Mouse (Mus musculus) gastrocnemius, adult 2 months (tissue): ENCODE data around the gene Podn. TPM values are rescaled to one million over a fixed set of nuclear protein-coding genes. Genes with fewer than 3 reads are reported as not detected.

ENCODE experiments used
- DNase-seq: peaks from one replicate; pipeline ENCODE4 v3.0.0; 2022
- H3K27ac ChIP-seq: fragments of 200-600 bp; 2 replicates; pipeline ENCODE4 v1.8.1; 2022; ENCODE audit warnings: mild to moderate bottlenecking
- H3K4me3 ChIP-seq: fragments of 200-600 bp; 2 replicates; pipeline ENCODE4 v1.8.1; 2022; ENCODE audit warnings: mild to moderate bottlenecking, moderate library complexity
- CTCF ChIP-seq: fragments of 200-600 bp; IDR thresholded peaks from 2 replicates; pipeline ENCODE4 v1.8.1; 2022; ENCODE audit warnings: antibody characterized with exemption, mild to moderate bottlenecking, moderate library complexity
- intact Hi-C: fragments of 180-260 bp; cut with DNase I; formaldehyde crosslinking; loops from one replicate; pipeline ENCODE4 v1.15.1; 2025
- total RNA-seq, 2 experiments: library from RNA; stranded (reverse); gene quantifications; 2 replicates each; pipeline ENCODE4 v1.2.3; 2021

Podn gene
- total RNA-seq, 2 experiments from 2014 or later = 7.2 to 8.3 TPM

- intact Hi-C loops = loop anchor here (10.0 kb wide), 1 partner anchor 147 kb away; the partner anchor contains the start of gene Cpt2
- TF ChIP-seq CTCF = no peak
These were observed 24.2 kb downstream of the Podn start for GRCm38 (mm10) chr4:108072086-108072485.

GRCm38 (mm10) chr4:108071235-108071901 is 24.9 kb downstream of the Podn start:
- Histone ChIP-seq H3K27ac (peak overlapping the region; percentile 86), H3K4me3 (peak overlapping the region; percentile 78)
- intact Hi-C loops = loop anchor here (10.0 kb wide), 1 partner anchor 147 kb away; the partner anchor contains the start of gene Cpt2
- no peak for TF ChIP-seq CTCF
- peak; percentile 98 for DNase-seq

More at GRCm38 (mm10) chr4:108072086-108072485, 24.2 kb downstream of the Podn start:
- no peak for DNase-seq
- Histone ChIP-seq H3K27ac (no peak overlapping the region), H3K4me3 (no peak overlapping the region)

DNA sequence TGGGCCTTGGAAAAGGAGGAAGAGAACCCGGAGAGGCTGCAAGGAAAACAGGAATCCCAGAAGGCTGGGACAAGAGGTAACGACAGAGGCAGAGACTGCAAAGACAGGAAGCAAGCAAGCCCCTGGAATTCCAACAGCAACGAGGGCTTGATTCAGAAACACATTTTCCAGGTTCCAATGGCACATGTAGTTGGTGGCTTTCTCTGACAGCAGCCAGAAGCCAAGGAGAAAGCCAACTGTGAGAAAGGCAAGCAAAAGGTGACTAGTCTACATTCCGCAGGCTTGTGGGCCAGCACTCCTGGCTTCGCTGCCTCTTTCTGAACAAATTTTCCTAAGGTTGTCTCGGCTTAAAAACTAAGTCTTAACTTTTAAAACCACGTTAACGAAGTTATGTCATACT is 25.5 kb downstream of the Podn start:
- H3K27ac ChIP-seq = peak overlapping the region; percentile 86
- no peak for TF ChIP-seq CTCF
- peak overlapping the region; percentile 78 for H3K4me3 ChIP-seq
- DNase-seq = no peak
- intact Hi-C loops = loop anchor here (10.0 kb wide), 1 partner anchor 146 kb away; the partner anchor contains the start of gene Cpt2

DNA sequence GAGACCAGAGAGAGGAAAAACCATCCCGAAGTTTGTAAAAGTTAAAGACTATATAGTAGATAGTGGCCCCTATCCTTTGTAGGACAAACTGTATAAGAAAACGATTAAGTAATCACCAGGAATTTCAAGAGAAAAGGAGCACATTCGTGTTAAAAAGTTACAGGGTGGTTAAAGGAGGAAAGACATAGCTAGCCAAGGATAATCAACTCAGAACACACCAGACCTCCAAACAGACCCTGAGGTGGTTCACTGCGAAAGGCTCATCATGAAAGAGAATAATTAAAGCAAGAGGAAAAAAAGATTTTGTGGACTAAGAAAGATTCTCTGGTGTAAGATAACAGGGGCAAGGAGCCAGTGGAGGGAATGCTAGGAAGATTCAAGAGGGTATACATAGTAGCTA is 26.0 kb downstream of the Podn start:
- intact Hi-C loops = loop anchor here (10.0 kb wide), 1 partner anchor 145 kb away; the partner anchor contains the start of gene Cpt2
- no peak for TF ChIP-seq CTCF
- no peak for DNase-seq
- Histone ChIP-seq H3K27ac (peak overlapping the region; percentile 86), H3K4me3 (peak overlapping the region; percentile 78)

- DNase-seq = no peak
- Histone ChIP-seq H3K27ac (peak overlapping the region; percentile 20; the same call in 1 of the 2 replicates), H3K4me3 (no peak overlapping the region)
- TF ChIP-seq CTCF = no peak
- intact Hi-C loops = no loop called here
These were observed 28.2 kb downstream of the Podn start for GRCm38 (mm10) chr4:108068081-108068480.

- TF ChIP-seq CTCF = no peak
- Histone ChIP-seq H3K4me3 (no peak overlapping the region), H3K27ac (peak overlapping the region; percentile 28; the same call in 1 of the 2 replicates)
- no peak for DNase-seq
- intact Hi-C loops = no loop called here
These were observed 29.0 kb downstream of the Podn start for GRCm38 (mm10) chr4:108067261-108067660.

DNA sequence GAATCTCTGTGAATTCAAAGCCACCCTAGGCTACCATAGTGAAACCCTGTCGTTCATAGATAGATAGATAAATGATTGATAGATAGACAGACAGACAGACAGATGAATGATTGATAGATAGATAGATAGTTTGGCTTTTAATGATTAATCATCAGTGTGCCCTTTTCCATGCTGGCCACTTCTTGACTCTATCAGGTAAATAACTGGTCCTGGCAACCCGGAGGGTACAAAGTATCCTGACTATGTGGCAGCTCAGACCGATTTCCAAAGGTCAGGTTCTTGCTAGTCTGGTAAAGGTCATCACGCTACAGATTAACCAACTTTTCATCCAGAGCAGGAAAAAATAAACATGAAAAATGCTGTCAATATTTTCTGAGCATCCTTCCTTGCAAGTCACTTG is 29.7 kb downstream of the Podn start:
- intact Hi-C loops = no loop called here
- 0 out of 2 replicates have a peak overlapping the region, but pooled peaks have one; percentile 10 for H3K27ac ChIP-seq

DNA sequence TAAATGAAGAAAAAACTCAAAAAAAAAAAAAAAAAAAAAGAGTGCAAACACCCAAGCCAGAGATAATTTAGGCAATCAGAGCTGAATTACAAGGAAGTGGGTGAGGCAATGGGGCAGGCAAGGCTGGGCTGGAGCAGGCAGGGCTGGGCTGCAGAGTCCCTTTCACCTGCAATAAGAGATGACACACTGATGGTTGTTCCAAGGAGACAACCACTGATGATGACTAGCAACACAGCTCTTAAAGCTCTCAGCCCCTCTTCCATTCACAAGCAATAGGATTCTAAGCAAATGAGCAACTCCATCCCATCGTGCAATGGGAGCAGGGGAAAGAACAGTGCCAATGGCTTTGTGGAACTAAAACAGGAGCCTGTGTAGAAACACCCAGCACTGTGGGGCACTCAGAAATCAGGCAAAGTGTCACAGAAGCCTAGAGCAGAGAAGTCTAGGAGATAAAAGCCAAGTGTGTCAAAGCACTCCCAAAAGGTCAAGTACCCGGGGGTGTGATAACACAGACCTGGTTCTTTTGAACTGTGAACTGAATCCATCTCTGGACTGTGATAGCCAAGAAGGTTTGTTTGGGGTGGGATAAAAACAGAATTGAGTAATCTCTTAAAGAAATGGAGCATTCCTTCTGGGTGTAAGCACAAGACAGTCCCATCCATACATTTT is 30.9 kb downstream of the Podn start:
- DNase-seq = no peak
- H3K4me3 ChIP-seq = no peak overlapping the region
- intact Hi-C loops = no loop called here
- peak overlapping the region; percentile 20; the same call in 1 of the 2 replicates for H3K27ac ChIP-seq
- TF ChIP-seq CTCF = no peak

More for the DNA sequence above, 29.7 kb downstream of the Podn start:
- H3K4me3 ChIP-seq = no peak overlapping the region
- TF ChIP-seq CTCF = no peak
- DNase-seq = no peak

DNA sequence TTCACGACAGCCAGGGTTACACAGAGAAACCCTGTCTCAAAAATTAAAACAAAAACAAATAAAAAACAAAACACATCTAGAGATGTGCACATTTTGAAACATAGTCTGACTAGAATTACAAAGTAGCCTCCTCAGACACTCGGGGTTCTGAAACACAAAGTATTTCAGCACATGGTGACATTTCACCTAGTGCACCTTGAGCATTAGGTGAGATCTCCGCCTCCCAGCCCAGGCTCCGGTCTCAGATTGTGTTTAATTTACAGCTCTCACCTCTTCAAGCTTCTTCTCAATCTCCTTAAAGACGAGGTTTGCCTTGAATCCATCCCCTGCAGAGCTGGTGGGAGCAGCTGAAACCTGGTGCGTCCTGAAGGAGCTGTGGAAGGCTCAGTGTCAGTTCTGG is 32.6 kb downstream of the Podn start:
- H3K27ac ChIP-seq = no peak overlapping the region
- intact Hi-C loops = no loop called here
- no peak for TF ChIP-seq CTCF
- no peak for DNase-seq
- no peak overlapping the region for H3K4me3 ChIP-seq

DNA sequence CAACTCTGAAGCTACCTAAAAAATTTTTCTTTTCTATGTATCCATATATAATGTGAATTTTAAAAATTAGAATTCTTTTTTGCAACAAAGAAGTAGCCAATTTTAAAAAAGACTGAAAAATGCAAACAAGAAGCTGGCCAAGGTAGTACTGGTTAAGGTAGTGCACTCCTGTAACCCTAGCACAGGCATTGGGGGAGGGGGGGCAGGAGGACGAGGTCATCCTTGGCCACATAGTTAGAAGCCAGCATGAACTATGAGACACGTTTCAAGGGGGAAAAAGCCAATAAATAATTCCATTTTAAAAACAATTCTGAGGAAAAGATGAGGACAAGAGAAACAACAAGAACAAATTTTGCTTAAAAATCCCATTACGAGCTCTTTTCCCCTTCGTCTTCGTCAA is 33.7 kb downstream of the Podn start:
- TF ChIP-seq CTCF = no peak
- no peak for DNase-seq
- Histone ChIP-seq H3K4me3 (no peak overlapping the region), H3K27ac (no peak overlapping the region)
- intact Hi-C loops = no loop called here

- intact Hi-C loops = no loop called here
- H3K27ac ChIP-seq = peak overlapping the region; percentile 41; the same call in 1 of the 2 replicates
- DNase-seq = no peak
- no peak for TF ChIP-seq CTCF
- H3K4me3 ChIP-seq = no peak overlapping the region
These were observed 35.5 kb downstream of the Podn start for GRCm38 (mm10) chr4:108060774-108061173.

DNA sequence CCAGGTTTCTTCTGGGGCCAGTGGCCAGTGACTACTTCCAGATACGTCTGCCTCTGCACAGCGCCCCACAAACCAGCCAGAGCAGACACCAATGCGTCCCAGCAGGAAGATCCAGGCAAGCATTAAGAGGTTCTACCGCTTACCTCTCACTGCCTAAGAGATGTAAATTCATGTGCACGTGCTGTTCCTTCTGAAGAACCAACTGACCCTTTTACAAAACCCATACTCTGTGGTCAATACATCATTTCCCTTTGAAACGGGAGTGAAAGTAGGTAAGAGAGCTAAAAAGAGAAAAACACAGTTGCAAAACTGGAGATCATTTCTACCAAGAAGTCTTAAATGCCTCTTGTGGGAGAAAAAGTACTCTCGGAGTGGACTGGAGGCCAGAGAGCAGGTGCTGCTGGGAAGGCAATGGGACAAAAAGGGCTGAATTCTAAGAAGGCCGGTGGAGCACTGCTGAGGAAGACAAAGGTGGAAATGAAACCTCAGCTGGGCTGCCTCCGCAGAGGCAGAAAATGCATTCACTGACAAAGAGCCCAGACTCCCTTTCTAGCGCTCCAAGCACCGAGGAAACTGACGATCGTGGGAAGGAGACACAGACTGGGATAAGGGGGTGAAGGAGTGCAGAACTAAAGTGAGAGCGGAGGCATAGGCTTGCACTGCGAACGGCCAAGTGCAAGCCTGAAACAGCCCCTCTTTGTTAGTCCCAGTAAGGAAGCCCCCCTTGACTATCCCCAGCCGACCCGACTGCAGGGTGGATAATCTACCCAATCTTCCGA is 36.5 kb downstream of the Podn start:
- Histone ChIP-seq H3K27ac (no peak overlapping the region), H3K4me3 (no peak overlapping the region)
- no peak for DNase-seq
- TF ChIP-seq CTCF = no peak
- intact Hi-C loops = no loop called here
